Mouse (Mus musculus) C2C12 (cell line): ENCODE data around the gene Cpsf7.

Experiments used
- CEBPB ChIP-seq: IDR thresholded peaks from one replicate; pipeline ENCODE4 v1.6.1; 2011; ENCODE audit warnings: low read depth, mild to moderate bottlenecking, control low read depth, moderate library complexity
- CTCF ChIP-seq: IDR thresholded peaks from one replicate; pipeline ENCODE4 v1.5.1; 2011; ENCODE audit not compliant: control insufficient read depth, insufficient read depth, insufficient read length
- FOSL1 ChIP-seq: IDR thresholded peaks from one replicate; pipeline ENCODE4 v1.8.0; 2011; ENCODE audit warnings: mild to moderate bottlenecking, low read length; ENCODE audit not compliant: poor library complexity, insufficient read depth, severe bottlenecking
- MAX ChIP-seq: IDR thresholded peaks from one replicate; pipeline ENCODE4 v1.6.1; 2011; ENCODE audit warnings: mild to moderate bottlenecking, control low read depth
- MYOG ChIP-seq: IDR thresholded peaks from one replicate; pipeline ENCODE4 v1.6.1; 2011; ENCODE audit not compliant: control insufficient read depth, insufficient read length; ENCODE audit errors: extremely low read depth
- USF1 ChIP-seq: IDR thresholded peaks from one replicate; pipeline ENCODE4 v1.6.1; 2011; ENCODE audit warnings: low read depth, mild to moderate bottlenecking, control low read depth, moderate library complexity

DNA sequence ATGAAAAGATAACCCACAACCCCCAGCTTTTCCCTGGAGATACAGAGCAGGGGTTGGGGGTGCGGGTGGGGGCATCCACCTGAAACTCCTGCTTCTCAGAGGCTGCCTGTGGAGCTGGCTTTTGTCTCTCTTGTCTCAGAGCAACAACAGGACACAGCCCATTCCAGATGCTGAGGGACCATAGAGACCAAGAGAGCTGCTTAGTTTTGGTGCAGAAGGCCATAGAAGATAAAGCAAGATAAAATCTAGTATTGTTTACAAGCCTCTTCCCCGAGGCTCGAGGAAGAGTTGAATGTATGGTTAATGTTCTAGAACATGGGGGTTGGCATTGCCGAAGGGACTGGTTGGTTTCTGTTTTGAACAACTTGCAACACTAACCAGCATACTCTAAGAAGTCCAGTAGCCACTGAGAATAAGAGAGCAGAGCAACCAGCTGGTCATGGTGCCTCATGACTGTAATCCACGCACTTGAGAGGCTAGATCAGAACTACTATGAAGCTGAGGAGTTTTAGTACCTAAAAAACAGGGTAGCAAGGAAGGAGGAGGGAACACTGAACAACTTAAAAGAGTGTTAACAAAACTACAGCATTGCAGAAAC, 1.5 kb upstream of the Cpsf7 start:
- TF ChIP-seq CTCF: no peak
- TF ChIP-seq CEBPB: no peak
- no peak for TF ChIP-seq MAX
- TF ChIP-seq USF1: no peak
- TF ChIP-seq MYOG: no peak
- TF ChIP-seq FOSL1: no peak
